Mouse (Mus musculus): ENCODE data around the gene Ptar1.
"Not testable (repeated sequence)": the region's sequence is repeated elsewhere in the genome, so short reads cannot be mapped to it uniquely, and the experiment has no call there.

Gene Ptar1

DNA sequence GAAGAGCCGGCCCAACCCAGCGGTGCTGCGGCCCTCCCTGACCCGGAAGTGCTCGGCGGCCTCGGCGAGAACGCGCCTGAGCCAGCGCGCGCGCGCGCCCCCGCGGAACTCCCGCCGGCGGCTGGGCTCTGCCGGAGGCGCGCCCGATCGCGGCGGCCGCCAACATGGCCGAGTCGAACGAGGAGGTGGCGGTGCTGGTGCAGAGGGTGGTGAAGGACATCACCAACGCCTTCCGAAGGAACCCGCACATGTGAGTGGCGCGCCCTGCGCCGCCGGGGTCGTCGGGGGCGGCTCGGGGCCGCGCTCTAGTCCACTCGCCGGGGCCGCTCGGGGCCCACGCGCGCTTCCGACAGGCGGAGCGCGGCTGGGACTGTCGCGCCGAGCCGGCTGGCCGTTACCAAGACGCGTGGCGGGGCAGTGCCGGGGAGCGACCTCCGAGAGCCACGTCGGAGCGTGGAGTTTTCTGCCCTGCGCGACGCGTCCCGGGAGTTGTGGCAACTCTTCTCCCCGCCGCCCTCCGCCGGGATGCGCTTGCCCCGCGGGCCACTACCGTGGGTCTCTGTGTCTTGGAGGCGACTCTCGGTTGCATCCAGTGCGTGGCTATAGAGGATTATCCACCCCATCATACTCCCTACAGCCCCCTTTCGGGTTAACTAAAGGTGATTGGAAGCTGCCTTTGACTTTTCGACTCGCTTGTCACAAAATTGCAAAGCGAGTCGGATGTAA lies at the start of gene Ptar1:
Gene Ptar1, plus strand, starts transcription at position 134 of the 726 bp plus-strand sequence.
- DNase-seq: peak; percentile 83 to 89

DNA sequence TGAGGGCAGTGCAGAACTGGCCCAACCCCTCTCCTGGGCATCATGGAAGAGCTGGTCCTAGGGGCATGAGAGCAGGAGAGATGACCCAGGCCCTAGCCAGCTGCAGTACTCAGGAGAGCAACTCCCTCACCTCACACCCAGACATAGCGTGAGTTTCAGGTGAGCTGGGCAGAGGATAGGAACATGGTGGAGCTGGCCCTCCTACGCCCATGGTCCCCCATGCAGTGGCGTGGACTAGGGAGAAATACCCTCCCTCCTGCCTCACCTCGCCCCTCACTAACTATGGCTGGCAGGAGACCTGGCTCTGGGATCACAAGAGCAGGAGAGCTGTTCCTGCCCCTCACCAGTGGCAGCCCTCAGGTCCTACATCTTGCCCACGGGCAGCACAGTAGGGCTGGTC lies 43.4 kb upstream of the Ptar1 start:
- no peak for DNase-seq

DNA sequence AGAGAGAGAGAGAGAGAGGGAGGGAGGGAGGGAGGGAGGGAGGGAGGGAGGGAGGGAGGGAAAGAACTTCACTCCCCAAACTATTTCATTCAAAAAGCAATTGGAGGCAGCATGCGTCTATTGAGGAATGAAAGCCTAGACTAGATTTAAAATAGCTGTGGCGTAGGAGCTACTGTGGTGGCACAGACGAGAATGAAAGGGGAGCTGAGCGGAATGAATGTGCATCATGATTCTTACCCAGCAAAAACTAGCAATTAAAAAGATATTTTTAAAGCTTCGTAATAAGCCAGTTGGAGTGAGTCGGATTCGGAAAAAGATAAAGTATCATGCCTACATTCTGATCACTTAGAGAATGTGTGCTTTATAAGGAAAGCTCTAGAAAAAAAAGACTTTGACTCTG lies 41.9 kb upstream of the Ptar1 start:
- DNase-seq: no peak

DNA sequence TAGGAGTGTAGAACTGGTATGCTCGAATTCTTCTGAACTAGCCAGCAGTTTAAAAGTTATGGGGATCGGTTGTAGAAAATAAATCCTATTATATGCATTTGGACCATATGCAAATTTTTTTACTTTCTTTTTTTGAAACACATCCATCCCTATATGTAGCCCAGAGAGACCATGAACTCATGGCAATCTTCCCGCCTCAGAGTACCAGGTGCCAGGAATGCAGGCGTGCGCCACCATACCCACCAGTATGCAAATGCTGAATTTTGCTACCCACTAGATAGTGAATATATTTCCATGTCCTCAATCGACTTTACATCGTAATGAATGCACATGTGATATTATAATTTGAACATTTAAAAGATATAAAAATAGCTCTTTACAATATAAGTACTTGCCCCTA lies 39.9 kb upstream of the Ptar1 start:
- DNase-seq: no peak

DNA sequence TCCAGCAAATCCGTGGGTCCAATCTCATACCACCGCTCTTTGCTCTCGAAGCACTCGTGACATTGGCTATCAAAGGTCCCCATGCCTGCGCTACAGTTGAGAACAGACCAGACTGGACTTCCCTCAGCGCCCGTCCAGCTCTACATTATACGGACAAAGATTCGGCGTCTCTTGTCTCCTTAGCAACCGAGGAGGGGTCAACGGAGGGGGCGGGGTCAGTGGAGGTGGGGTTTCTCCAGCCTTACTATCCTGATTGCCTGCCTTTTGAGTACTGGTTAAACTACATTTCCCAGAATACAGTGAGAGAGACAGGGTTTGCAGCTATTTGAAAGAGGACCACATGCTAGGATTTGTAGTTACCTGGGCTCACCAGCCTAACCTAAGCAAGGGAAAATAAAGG lies 34.6 kb upstream of the Ptar1 start, which contains the start of gene 1700028P14Rik:
Gene 1700028P14Rik, minus strand, starts transcription at position 169 of the 400 bp plus-strand sequence.
- DNase-seq: peak; percentile 72 to 76

DNA sequence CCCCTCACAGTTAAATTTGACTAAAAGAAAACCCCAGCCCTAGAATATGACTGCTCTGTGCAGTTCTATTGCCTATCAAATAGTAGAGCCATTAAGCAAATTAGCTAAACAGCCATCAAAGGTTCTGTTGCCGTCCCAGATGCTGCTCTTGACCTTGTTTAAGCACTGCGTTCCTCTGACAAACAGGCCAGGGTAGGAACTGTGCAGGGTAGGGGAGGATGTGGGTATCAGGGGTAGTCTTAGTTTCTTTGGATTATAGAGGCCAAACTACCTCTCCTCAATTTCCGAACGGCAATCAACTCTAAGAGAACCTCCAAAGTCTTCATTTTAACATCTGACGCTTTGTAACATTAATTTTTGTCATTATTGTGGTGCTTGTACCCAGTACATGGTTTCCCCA lies 34.1 kb upstream of the Ptar1 start:
- no peak for DNase-seq

DNA sequence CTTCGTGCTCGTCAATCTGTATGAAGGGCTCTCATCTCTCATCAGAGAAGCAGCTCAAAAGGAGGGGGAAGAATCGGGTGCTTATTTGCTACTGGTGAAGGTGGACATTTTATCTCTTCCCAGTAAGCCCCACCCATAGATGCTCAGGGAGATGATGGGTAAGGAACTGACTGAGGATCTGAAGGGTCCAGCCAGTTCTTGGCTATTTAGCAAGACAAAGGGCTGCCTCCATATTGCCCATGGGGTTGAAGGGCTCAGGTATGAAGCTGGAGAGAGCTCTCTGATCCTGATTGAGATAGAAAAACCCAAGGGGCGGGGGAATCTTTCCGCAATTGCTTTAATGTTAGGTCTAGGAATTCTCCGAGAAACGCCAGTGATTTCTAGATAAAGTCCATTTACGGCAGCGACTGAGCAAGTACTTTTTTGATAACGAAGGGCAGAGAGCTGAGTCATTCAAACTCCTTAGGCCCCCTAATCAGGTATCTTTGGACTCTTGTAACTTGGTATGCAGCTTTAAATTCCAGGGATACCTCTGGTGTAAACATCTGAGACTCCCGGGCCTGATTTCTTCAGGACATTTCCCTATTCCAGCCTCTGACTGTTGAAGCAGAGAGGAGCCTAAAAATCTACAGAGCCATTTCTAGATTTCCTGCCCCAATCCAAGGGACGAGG lies 29.8 kb upstream of the Ptar1 start:
- no peak for DNase-seq

DNA sequence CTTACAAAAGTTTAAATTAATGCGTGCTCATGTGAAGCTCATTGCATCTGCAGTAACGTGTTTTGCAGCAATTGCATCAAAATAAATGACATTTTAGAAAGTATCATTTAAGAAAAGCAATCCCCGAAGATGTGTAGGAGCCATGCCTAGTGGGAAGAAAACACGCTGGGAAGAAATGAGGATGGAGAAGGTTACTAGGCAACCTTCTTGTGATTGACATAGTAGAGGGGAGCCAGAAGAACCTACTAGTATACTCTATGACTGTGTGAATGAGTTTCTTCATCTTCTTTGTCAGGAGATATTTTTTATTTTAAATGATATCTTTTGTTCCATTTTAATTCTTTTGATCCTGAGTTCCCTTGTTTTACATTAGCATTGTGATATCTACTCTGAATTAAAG lies 28.9 kb upstream of the Ptar1 start:
- DNase-seq: no peak

DNA sequence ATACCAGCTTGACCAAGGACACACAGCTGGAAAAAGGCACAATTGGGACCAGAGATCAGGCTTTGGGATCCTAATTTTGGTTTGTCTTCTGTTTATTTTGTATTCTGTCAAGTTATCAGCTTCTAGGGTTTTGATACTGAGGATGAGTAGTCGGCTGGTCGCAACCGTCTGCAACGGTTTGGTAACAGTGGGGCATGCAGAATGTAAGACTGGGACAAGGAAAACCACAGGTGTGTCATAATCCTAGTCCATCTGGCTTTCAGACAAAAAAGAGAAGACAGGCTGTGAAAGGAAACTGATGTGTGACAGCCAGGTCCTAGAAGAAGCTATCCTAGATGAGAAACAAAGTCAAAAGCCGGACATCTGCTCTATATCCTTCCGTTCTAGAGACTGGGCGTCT lies 23.1 kb upstream of the Ptar1 start:
- DNase-seq: no peak

DNA sequence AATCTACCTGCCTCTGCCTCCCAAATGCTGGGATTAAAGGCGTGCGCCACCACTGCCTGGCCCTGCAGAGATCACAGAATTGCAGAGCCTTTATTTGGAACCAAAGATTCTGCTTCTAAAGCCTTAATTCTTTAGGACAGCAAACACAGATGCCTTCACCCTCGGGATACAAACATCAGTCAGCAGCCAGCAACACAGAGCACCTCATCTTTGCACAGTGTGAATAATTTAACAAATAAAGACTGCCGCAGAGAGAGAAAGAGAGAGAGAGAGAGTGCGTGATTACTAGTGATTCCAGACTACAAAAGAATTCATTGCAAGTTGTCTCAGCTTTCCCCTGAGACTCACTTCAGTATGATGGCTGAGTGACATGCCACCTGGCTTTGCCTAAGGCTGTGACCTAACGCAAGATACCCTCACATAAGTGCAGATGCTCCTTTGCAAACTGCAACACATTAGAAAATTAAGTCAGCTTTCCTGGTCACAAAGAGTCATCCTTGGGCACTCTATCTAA lies 19.0 kb upstream of the Ptar1 start:
- no peak for DNase-seq

DNA sequence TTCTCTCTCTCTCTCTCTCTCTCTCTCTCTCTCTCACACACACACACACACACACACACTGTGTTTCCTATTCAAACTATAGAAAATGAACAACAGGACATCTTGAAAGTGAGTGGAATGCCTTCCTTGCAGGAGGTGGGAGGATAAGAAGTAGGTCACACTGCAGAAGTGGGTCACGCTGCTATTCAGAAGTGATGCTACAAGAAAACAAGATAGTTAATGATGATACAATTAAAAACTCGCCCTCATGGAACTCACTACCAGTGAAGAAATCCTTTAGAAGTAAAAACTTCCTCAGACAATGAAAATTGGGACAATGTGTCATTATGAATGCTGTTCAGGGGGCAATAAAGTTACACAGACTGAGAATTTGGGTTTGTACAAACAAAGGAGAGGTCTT lies 14.2 kb upstream of the Ptar1 start:
- no peak for DNase-seq

DNA sequence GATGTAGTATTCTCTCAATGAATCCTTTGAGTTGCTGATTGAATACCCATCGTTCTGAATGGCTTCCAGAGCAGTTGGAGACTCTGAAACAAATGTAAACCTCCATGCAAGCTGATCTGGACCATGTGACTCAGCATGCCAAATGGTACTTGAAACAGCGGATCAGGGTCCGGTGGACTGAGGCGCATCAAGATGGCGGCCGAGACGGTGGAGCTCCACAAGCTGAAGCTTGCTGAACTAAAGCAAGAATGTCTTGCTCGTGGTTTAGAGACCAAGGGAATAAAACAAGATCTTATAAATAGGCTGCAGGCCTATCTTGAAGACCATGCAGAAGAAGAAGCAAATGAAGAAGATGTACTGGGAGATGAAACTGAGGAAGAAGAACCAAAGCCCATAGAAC lies 11.6 kb upstream of the Ptar1 start:
- DNase-seq: not testable (repeated sequence)

DNA sequence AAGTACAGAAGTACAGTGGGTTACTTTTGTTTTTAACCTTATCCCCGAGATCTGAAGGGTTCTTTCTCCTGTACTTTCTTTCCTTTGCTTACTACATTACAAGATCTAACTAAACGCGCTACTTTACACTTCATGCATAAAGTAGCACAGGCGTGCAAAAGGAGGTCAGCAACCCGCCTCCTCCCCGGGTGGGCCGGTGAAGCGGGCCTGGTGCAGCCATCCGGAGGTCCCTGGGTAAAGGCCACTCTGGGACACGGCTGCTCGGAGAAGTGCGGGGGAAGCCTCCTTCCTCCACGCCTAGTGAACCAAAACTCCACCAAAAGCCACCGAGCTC lies 300 bp upstream of the Ptar1 start:
- DNase-seq: no peak

DNA sequence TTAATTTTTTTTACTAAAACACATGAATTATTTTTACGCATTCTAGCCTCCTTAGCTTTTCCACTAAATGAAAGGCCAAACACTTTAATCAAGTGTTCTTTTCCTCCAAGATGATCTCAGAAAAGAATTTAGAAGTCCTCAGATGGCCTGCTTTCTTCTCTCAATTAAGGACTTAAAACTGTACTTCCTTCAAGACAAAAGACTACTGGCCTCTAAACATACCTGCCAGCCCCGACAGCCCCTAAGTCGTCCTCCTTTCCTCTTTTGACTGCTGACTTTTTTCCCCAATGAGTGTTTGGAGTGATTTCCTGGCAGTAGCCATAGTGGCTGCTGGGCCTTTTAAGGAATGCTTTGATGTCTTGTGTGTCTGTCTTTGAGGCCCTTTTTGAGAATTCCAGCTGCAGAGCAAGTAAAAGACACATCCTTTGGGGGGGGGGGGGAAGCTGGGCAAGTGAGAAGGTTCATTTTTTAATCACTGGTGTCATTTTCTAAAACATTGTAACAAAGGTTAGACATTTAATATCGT lies 1.3 kb downstream of the Ptar1 start:
- DNase-seq: no peak

DNA sequence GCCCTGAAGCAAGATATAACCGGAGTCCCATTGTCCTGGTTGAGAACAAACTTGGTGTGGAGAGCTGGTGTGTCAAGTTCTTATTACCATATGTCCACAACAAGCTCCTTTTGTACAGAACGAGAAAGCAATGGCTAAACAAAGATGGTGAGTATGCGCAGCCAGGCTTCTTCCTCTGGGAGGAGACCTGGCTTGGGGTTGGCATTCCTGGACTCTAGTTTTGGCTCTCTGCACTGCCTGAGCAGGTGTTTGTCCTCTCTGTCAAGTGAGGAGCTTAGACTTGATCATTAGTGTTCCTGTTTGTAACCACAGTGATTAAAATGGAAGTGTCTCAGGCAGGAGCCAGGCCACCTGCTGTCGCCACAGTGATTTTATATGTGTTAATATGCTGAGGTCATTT lies 7.1 kb downstream of the Ptar1 start:
- DNase-seq: no peak

DNA sequence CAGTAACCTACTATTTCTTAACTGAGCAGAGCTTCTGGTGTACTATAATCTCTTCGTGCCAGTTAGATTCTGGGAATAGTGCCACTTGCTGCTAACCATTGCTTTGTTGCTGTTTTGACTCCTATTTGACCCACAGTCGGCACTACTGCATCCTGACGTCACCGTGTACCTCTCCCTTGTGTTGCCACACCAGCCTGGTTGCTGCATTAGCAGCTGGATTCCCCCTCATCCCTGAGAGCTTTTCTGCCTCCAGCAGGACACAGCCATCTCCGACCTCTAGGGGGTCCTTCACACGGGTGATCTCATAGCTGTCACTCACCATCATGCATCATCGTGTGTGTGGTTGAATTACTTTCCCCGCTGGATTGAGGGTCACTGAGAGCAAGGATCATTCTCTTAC lies 10.6 kb downstream of the Ptar1 start:
- no peak for DNase-seq

DNA sequence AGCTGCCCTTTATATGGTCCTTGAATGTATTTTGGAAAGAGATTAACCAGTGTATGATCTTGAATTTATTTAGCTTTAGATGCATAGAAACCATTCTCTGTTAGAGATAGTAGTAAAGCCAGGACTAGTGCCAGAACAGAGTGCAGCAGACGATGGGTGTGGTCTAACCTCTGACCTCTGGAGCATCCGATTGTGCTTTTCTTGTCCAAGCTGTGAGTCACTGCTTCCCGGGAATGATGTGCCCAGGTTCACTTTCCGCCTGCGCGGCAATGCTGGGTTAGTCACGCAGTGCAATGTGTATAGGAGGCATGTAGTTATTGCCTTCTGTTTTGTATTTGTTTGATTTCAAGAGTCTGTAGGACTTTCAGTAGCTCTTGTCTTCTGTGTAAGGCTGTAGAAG lies 11.1 kb downstream of the Ptar1 start:
- DNase-seq: peak; percentile 12 to 15

DNA sequence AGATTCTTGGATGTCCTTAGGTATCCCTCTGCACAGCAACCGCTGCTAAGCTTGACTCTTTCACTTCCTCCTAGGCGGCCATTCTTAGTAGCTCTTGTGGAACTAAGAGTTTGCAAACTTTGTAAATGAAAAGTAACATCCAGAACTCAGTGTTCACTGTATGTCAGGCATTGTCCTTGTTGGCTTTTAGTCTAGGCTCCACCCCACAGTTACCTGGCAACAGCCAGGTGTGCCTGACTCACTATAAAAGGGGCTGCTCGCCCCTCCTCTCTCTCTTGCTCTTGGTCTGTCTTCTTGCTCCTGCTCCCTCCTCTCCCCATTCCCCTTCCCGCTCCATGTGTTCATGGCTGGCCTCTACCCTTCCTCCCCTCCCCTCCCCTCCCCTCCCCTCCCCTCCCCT lies 11.9 kb downstream of the Ptar1 start:
- no peak for DNase-seq

DNA sequence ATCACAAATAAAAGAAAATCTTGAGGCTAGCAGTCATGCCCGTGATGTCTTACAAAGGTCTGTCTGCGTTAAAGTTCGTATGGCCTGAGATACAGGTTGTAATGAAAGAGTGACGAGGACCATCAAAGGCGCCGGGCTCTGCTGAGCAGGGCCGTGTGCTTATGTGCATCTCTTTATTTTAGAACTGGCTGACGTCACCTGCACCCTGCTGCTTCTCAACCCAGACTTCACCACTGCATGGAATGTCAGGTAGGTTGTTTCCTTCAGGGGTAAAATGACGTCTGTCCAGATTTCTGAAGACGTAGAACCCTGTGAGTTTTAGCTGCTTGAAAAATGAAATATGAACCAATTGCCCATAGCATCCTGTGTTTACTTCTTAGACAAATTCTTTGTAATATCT lies 15.7 kb downstream of the Ptar1 start:
- DNase-seq: no peak

DNA sequence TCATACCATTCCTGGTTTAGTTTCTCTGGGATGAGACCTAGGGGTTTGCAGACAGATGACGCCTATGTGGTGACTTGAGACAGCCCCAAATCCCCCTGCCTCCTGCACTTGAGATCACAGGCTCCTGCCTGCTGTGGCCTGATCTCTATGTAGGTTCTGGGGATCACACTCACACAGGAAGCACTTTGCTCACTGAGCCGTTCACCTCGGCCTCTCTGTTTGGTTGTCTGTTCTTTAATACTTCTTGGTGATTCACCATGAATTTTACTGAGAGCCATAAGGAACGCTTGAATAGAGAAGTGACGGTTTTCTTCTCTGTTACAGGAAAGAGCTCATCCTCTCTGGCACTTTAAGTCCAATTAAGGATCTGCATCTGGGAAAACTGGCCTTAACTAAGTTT lies 18.2 kb downstream of the Ptar1 start:
- DNase-seq: no peak

DNA sequence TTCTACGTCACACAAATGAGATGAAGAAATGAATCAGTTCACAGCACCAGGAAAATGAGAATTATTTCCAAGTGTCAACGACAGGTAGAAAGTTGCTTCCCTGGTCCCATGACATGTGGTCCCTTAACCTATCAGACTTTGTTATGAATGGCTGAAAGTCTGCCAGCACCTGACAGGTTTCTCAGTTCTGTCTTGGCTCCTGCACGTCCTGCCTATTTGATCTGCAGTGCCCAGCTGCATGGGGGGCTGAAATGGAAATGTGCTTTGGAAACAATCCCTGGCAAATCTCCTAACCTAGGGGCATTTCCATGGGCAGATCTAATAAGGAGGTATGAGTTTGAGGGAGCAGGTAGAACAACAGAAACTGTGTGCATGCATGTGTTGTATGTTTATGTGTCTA lies 59.3 kb downstream of the Ptar1 start:
- no peak for DNase-seq

DNA sequence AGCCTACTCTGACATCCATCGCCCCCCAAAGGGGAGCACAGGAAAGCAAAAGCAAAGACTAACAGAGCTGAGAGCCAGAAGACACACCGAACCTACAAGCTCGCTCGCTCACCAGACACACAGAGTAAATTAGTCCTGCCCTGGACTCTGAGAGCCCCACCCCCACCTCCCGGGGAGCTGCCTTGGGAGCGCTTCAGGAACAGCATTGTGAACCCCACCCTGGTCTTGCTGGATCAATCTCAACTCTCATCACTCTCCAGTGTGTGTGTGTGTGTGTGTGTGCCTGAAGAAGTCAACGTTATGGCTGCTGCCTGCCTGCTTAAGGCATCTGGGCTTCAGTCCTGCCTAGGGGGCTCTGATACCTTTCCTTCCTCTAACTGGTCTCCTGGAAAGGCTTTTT lies 69.8 kb downstream of the Ptar1 start:
- no peak for DNase-seq

DNA sequence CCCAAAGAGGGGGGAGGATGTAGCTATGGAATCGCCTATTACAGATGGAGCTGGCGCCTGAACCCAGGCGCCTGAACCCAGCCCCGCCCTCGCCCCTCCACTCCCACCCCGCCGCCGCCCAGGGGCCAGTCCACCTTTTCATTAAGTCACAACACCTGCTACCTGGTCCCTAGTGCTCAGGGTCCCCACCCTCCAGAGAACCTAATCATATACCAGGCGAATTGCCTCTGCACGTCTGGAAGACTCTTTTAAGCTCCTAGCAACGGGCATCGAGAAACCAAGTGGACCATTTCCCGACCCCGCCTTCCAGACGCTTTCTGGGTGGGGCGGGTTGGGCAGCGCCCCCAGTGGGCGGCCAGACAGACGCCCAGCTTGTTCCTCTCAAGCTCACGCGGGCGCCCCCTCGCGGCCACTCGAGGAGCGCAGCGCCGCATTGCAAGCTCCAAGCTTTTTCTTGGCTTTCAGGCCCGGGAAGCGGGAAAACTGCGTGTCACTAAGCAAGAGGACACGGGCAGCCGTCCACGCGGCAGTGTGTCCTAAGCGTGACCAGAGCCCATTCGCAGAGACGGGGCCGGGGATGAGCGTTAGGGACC lies 70.8 kb downstream of the Ptar1 start:
- peak; percentile 85 to 92 for DNase-seq

All from kidney, adult 8-10 months (tissue).